Mouse (Mus musculus) common myeloid progenitor, adult 5-6 weeks (primary cell): Measurements from ENCODE around the gene Scp2. TPM values are rescaled to one million over a fixed set of nuclear protein-coding genes. Genes with fewer than 3 reads are reported as not detected.

Source experiments
- ATAC-seq: replicated peaks from 2 replicates; pipeline ENCODE4 v1.8.0; 2016; ENCODE audit warnings: low read depth, mild to moderate bottlenecking, moderate TSS enrichment, inconsistent platforms; ENCODE audit not compliant: poor library complexity, severe bottlenecking
- total RNA-seq: library from RNA; stranded (forward); fragments of 200-1000, 187-1606 nt; gene quantifications from 2 replicates; pipeline ENCODE4 v1.2.3, GENCODE M21; 2017

The Scp2 gene
- total RNA-seq, 1 experiment from 2014 or later = 174 TPM

DNA sequence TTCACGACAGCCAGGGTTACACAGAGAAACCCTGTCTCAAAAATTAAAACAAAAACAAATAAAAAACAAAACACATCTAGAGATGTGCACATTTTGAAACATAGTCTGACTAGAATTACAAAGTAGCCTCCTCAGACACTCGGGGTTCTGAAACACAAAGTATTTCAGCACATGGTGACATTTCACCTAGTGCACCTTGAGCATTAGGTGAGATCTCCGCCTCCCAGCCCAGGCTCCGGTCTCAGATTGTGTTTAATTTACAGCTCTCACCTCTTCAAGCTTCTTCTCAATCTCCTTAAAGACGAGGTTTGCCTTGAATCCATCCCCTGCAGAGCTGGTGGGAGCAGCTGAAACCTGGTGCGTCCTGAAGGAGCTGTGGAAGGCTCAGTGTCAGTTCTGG, 81.2 kb downstream of the Scp2 start:
- no peak for ATAC-seq

DNA sequence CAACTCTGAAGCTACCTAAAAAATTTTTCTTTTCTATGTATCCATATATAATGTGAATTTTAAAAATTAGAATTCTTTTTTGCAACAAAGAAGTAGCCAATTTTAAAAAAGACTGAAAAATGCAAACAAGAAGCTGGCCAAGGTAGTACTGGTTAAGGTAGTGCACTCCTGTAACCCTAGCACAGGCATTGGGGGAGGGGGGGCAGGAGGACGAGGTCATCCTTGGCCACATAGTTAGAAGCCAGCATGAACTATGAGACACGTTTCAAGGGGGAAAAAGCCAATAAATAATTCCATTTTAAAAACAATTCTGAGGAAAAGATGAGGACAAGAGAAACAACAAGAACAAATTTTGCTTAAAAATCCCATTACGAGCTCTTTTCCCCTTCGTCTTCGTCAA, 82.3 kb downstream of the Scp2 start:
- no peak for ATAC-seq

DNA sequence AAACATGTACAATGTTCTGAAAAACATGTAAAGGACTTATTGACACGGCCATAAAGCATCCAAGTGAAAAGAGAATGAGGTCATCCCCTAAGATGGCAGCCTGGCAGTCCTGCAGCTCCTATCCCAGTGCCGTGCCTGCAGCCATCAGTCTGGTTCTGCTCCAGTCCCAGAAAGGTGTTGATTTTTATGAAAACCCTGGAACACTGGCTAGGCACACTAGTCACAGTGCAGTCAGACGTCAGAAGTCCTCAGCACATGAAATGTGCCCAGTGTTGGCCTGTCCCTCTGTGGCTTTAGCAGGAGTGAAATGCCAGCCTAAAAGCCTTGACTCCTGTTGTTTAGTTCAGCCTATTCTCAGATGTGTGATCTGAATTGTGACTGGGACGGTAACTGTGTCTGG, 84.0 kb downstream of the Scp2 start:
- no peak for ATAC-seq

DNA sequence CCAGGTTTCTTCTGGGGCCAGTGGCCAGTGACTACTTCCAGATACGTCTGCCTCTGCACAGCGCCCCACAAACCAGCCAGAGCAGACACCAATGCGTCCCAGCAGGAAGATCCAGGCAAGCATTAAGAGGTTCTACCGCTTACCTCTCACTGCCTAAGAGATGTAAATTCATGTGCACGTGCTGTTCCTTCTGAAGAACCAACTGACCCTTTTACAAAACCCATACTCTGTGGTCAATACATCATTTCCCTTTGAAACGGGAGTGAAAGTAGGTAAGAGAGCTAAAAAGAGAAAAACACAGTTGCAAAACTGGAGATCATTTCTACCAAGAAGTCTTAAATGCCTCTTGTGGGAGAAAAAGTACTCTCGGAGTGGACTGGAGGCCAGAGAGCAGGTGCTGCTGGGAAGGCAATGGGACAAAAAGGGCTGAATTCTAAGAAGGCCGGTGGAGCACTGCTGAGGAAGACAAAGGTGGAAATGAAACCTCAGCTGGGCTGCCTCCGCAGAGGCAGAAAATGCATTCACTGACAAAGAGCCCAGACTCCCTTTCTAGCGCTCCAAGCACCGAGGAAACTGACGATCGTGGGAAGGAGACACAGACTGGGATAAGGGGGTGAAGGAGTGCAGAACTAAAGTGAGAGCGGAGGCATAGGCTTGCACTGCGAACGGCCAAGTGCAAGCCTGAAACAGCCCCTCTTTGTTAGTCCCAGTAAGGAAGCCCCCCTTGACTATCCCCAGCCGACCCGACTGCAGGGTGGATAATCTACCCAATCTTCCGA, 85.0 kb downstream of the Scp2 start:
- peak; percentile 42 for ATAC-seq

DNA sequence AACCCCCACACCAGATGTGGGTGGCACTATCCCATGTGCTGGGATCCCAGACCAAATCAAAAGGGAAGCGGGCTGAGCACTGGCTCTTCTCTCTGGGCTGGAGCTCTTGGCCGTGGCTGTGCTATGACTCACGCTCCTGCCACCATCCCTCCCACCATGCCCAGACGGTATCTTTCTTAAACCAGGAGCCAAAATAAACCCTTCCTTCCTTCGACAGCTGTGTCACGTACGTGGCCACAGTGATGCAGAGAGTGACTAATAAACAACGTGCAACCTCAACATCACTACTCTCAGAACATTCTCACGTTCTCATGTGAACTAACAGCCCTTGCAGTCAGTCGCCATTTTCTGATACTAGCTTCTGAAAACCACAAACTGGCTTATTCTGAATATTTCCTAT, 86.6 kb downstream of the Scp2 start:
- ATAC-seq = peak; percentile 84

DNA sequence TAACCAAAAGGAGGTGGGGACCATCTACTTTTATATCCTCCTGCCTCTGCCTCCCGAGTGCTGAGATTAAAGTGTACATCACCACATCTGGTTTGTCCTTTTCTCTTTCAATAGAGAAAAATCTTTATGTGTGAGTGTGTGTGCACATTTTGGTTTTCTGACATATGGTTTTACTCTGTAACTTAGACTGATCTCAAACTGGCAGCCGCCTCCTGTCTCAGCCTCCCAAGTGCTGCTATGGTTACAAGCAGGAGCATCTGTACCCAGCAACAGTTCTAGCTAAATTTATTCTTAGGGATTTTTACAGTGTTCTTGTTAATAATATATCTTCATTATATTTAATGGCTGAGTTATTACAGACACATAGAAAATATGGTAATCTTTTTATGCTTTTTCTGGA, 87.6 kb downstream of the Scp2 start:
- ATAC-seq = no peak

DNA sequence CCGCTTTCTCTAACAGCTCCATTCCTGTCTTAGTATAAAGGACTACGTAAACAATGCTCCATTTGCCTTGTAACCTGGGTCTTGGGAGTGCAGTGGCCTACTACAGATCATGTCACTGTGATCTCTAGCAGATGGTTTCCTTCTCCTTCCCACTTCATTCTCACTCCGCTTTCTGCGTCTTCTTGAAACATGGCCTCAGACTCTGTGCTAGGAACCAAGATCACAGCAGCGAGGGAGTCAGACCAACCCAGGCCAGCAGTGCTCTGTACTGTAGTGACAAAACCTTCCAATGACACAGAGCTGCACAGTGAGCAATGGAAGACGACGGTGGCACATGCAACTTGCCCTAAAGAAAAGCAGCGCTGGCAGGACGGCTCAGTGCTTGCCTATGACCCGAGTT, 88.9 kb downstream of the Scp2 start:
- ATAC-seq = no peak

DNA sequence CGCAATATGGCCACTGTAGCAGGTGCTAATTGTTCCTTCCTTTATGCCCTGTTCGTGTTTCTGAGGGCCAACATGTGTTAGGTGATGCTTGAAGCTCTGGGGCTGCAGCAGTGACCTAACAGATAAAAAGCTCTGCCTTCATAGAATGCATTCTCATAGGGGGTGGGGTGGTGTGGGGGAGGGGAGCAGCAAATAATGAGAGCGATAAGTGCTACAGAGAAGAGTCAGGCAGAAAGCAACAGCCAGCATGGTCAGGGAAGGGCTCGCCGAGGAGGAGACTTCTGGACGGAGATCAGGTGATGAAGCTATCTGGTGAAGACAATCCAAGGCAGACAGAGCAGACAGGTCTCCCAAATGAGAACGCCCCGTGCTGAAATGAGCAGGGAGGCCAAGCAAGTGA, 92.1 kb downstream of the Scp2 start:
- no peak for ATAC-seq

DNA sequence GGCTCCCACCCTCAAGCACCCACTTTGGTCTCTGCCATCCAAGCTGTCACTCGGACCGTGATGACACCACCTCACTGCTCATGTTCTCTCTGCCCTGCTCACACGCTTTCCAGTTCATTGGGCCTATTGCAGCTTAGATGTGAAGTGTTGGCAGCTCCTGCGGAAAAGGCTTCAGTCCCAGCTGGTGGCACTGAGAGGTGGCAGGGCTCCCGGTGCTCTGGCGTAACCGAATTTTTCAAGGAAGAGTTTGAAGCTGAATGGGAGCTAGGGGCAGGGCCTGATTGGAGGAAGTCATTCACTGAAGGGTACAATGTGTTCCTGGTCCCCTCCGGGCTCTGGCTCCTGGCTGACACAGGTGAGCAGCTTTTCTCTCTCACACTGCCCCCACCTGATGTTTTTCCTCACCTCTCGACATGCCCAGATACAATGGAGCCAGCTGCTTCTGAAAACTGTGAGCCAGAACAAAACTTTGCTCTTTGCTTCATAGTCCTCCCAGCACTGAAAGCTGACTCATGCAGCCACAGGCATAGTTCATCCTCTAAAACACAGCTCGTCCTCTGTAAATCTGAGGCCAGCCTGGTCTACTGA, 93.0 kb downstream of the Scp2 start:
- ATAC-seq = no peak

DNA sequence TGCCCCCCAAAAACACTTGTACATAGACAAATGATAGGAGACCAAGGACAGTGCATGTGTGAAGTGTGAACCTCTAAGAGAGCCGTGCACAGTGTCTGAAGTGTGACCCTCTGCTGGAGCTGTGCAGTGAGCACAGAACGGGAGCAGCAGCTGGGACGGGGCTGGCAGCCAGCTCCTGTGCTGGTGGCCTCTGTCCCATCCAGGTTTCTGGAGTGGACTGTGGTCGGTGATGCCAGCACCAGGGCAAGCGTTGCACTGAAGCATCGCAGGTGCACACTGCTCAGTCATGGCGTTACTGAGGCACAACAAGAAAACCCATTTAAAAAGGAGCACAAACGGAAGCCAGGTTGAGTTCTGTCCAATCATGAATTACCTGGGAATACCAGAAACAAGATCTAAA, 98.7 kb downstream of the Scp2 start:
- ATAC-seq = no peak

DNA sequence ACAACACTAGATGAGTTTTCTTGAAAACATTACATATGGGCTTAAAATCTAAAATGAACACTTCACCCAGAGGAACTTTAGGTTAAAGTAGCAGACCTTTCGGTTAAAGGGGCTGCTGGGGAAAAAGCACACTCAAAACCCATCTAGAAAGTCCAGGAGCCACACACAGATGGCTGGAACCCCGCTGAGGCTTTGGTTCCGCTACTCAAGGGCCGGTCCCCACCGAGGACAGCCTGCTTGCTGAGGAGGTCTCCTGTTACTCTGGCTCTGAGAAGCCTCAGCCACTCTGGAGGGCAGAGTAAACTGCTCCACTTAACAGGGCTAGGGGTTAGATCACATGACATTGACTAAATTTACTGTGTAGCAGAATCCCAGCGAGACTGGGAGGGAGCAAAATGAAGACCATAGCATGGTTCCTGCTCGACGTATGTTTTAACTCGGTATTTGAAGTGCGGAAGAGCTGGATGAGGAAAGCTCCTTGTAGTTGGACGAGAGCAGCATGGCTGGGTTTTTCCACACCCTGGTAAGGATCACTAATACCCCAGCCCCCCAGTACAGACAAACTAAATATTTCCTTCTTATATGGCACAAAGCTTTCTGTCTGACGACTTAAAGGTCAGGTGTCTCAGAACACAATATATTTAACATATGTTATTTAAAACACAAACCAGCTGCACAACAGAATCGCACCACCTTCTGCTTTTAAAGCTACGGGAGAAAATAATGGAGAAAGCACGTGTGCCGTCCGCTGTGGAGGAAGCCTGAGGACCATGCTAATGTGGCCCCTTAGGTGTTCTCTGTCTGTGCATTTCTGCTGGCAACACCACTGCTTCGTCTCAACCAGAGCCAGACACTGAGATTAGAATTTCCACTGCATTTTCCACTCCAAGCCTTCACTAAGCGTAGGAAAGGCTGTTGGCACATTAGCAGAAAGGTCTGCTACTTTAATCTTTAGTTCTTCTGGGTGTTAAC, 99.4 kb downstream of the Scp2 start:
- no peak for ATAC-seq

DNA sequence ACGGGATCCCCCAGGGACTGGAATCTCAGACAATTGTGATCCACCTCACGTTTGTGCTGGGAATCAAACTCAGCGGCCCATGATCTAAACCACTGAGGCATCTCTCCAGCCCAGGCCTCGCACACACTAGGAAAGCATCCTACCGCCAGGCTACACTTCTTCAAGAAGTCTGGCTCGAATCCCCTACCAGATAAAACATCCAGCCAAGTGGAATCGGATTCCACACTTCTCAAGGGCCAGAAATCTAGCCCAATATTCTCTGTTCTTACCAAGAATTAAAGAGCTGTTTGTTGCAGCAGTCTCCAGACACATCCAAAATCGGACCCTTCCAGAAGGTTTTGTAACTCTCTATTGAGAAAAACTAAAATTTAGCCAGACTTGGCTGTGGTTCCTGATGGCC, 107.8 kb downstream of the Scp2 start:
- no peak for ATAC-seq

DNA sequence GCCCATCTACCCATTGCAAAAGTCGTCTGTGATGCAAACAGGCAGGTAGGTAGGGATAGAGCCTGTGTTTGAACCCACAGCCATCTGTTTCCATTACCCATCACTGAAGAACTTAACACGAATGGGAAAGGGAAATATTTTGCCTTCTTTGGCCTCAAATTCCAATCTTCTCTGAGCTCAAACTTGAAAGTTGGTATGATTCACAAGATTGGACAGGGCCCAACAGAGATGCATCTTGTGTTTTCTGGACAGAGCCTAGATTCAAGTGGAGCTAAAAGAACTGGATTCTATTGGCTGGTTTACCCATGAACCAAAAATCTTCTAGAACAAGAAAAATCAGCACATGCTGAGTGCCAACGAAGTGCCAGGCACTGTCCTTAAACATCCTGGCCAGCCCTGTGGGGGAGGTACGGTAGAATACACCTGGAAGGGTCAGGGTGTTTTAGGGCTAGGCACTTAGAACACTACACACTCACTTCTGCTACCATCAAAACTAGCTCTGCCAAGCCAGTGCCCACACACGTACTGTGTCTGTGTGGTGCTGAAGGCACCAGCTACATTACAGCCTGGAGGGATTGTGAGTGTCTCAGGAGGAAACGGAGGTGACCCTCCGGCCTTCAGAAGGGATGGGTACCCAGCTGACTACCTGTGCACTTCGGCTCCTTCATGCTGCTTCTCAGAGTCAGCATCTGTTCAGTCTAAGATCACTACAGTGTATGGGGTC, 111.6 kb downstream of the Scp2 start:
- ATAC-seq = no peak

DNA sequence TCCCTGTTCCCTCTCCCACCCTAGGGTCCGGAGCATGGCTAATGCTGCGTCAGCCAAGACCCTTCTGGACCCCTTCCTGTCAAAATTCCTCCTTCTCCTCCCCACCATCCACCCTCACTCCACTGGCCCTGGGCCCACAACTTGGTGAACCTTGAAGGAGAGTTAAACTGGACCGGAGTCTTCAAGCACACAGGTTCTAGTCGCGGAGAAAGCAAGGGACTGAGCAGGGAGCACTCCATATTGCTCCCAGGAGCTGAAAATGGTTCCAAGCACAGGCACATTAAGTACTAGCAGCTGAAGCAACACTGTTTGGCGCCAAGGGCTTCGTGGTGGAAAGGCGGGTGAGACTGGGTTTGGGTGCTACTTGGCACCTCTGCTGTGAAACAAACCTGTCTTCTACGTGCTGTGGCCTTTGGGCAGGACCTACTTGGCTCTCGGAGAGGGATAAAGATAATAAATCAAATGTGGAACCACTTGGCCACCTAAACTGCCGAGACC, 112.4 kb downstream of the Scp2 start:
- no peak for ATAC-seq

DNA sequence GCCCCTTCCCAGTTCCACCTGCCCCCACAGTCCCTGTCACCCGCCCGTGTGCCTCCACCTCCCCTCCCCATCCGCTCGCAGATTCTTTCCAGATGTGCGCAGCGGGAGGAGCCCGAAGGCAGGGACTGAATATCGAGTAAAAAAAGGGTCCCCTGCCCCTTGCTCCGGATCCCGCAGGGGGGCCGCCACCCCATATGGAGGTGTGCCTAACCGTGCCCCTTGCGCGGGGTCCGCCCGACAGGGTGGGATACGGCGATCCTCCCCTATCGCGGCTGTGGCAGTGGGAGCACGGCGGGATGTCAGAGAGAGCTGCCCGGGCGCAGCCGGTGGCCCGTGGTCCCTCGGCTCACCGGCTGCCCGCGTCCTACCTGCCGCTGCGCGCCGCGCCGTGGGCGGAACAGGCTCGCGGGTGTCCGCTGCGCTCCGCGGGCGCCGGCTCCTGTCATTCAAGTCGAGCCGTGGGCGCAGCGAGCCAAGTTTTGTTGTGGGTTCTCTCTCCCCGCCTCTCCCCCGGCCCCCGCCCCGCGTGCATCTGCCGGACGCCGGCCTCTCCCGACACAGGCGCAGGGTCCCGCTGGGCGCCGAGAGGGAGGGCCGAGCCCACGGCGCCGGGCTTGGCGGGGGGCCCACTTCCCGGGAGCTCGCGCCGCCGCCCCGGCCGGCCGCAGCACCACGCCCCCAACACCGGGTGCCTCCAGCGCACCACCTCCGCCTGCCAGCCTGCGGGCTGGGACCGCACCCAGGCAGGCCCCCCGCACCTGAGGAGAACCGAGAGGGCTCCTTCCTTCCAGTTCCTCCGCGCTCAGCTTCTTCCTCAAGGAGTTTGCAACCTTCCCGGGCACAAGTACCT, 113.1 kb downstream of the Scp2 start:
- peak; percentile 27; the same call in 1 of the 2 replicates for ATAC-seq

DNA sequence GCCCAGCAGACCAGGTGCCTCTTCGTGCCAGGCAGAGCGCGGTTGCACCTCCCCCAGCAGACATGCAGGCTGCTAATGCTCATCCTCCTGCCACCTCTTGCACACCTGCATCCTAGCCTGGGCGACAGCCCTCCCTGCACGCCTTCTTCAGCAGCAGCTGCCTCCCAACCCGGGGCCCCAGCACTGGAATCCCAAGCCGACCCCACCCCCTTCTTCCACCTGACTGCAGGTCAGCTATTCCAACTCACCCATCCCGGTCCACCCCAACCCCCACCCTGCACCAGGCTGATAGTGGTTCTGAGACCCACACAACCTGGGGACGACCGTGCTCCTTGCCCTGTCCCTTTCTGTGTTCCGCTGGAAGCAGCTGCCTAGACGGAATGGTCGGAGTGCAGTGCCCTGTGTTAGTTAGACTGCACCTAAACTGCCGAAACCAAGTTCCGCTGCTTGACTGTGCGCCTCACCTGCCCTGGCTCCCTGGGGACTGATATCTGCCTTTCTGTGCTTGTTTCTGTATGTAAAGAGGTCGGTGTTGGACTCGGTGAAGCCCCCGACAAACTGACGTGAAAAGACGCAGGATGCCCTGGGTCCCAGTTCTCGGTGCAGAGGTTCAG, 113.8 kb downstream of the Scp2 start:
- no peak; the same call in 1 of the 2 replicates for ATAC-seq

DNA sequence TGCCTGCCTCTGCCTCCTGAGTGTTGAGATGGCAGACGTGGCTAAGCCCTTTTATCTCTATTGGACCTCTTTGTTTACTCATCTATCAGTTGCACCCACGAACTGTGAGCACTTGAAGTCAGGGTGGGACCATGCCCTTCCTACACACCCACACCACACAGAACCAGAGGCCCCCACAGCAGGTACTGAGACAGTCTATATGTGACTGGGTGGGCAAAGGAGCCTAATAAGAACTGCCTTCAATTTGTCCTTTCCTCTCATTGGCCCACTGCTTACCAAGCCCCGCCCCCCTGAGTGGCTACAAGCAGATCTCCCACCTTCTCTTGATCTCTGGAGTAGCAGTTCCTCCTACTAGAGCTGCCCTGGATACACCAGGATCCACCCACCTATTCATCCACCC, 118.6 kb downstream of the Scp2 start:
- no peak for ATAC-seq

DNA sequence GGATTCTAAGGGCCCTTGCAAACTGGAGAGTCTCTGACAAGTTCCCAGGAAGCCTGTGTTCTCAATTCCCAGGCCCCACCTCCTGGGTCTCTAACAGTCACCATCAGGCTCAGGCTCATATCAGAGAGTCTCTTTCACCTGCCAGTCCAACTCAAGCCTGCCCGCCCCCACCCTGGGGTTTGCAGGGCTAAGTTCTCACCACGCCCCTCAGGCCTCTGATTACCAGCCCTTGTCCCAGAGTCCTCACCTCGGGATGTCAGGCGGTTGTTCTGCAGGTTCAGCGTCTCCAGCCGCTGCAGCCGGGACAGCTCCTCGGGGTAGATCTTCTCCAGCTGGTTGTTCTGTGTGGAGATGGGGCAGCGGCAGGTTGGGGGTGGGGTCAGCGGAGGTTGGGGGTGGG, 119.5 kb downstream of the Scp2 start:
- ATAC-seq = no peak

DNA sequence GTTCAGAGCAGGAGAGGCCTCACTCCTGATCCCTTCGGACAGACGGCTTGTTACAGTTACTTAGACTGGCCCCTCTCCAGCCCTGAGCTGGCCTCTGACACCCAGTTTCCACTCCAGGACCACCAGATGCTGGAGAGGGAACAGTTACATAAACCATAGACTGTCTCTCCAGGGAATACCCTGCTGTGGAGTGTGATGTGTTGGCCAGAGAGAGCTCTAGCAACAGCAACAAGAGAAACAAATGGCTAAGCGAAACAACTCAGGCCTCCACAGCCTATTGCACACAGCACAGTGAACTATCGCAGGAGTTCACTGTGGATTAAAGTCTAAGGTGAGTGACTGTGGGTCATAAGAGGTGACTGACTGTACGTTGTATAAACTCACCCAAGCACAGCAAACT, 120.2 kb downstream of the Scp2 start:
- no peak for ATAC-seq
